Mouse (Mus musculus) cerebellum, adult 2 months (tissue): Measurements from ENCODE around the gene Pdlim7.

Experiments used
- CTCF ChIP-seq: fragments of 200-500 bp; IDR thresholded peaks from 2 replicates; pipeline ENCODE4 v1.5.1; 2011; ENCODE audit warnings: low read depth, mild to moderate bottlenecking, control low read depth, low read length, moderate library complexity, borderline replicate concordance; ENCODE audit not compliant: insufficient read depth
- POLR2A ChIP-seq: fragments of 200-500 bp; IDR thresholded peaks from 2 replicates; pipeline ENCODE4 v1.6.1; 2011; ENCODE audit warnings: low read length, control low read depth, borderline replicate concordance; ENCODE audit not compliant: insufficient read depth

- TF ChIP-seq CTCF, result no peak
- TF ChIP-seq POLR2A, result no peak
Observed at GRCm38 (mm10) chr13:55484520-55485088, 28.9 kb downstream of the Pdlim7 start.
